Mouse (Mus musculus) frontal cortex, adult 2 months (tissue): ENCODE measurements around the gene Cep78. TPM values are rescaled to one million over a fixed set of nuclear protein-coding genes. Genes with fewer than 3 reads are reported as not detected.

Experiments
- DNase-seq, 2 experiments: peaks; one replicate each; pipeline ENCODE4 v3.0.0; 2022; ENCODE audit warnings: low spot score in 1 of 2; ENCODE audit errors: extremely low spot score in 1 of 2
- polyA plus RNA-seq: library from polyadenylated mRNA; depleted of rRNA; stranded (reverse); fragments of >200 nt; gene quantifications from 2 replicates; pipeline ENCODE4 v1.2.3, GENCODE M21; 2012

The Cep78 gene
- polyA plus RNA-seq, 1 experiment, result 10.1 TPM

GRCm38 (mm10) chr19:15981861-15982260 lies 2.9 kb downstream of the Cep78 start:
- DNase-seq, result peak; percentile 14 to 74

- no peak for DNase-seq
Observed at GRCm38 (mm10) chr19:15973365-15973764, 11.4 kb downstream of the Cep78 start.

- DNase-seq, result peak; percentile 23 to 72
Observed at GRCm38 (mm10) chr19:15965082-15965481, 19.7 kb downstream of the Cep78 start.

GRCm38 (mm10) chr19:15964533-15964932 lies 20.3 kb downstream of the Cep78 start:
- no peak for DNase-seq

GRCm38 (mm10) chr19:15963011-15963695 lies 21.6 kb downstream of the Cep78 start:
- no peak for DNase-seq

GRCm38 (mm10) chr19:15962313-15962712 lies 22.5 kb downstream of the Cep78 start:
- DNase-seq, result no peak

GRCm38 (mm10) chr19:15950225-15950624 lies 34.6 kb downstream of the Cep78 start:
- DNase-seq, result no peak

GRCm38 (mm10) chr19:15948867-15949266 lies 35.9 kb downstream of the Cep78 start:
- no peak for DNase-seq

- DNase-seq, result no peak
Observed at GRCm38 (mm10) chr19:15948426-15948825, 36.4 kb downstream of the Cep78 start.

GRCm38 (mm10) chr19:15947237-15947636 lies 37.6 kb downstream of the Cep78 start, which contains the start of gene Psat1:
Gene Psat1, minus strand, starts transcription at chr19:15947337.
- no peak for DNase-seq

- peak in 1 of 2 experiments; percentile 38 for DNase-seq
Observed at GRCm38 (mm10) chr19:15946663-15947062, 38.1 kb downstream of the Cep78 start.

- no peak for DNase-seq
Observed at GRCm38 (mm10) chr19:15943117-15943423, 41.7 kb downstream of the Cep78 start.

- DNase-seq, result no peak
Observed at GRCm38 (mm10) chr19:15942421-15943116, 42.2 kb downstream of the Cep78 start.

GRCm38 (mm10) chr19:15941399-15941798 lies 43.4 kb downstream of the Cep78 start:
- no peak for DNase-seq

- peak; percentile 25 to 73 for DNase-seq
Observed at GRCm38 (mm10) chr19:15925719-15926045, 59.1 kb downstream of the Cep78 start.

GRCm38 (mm10) chr19:15924866-15925718 lies 59.7 kb downstream of the Cep78 start:
- DNase-seq, result peak; percentile 84 to 92

- peak; percentile 45 to 71 for DNase-seq
Observed at GRCm38 (mm10) chr19:15924181-15924865, 60.5 kb downstream of the Cep78 start.

GRCm38 (mm10) chr19:15923426-15923825 lies 61.4 kb downstream of the Cep78 start:
- DNase-seq, result peak in 1 of 2 experiments; percentile 14

GRCm38 (mm10) chr19:15919336-15919735 lies 65.5 kb downstream of the Cep78 start:
- DNase-seq, result no peak

GRCm38 (mm10) chr19:15918111-15918510 lies 66.7 kb downstream of the Cep78 start:
- no peak for DNase-seq
